Mouse (Mus musculus) midbrain, embryonic 15.5 days (tissue): ENCODE measurements around the gene Cap2. TPM values are rescaled to one million over a fixed set of nuclear protein-coding genes. Genes with fewer than 3 reads are reported as not detected.

ENCODE experiments used
- ATAC-seq: fragments of 200-750 bp; cut with Nextera tagmentation; replicated peaks from 2 replicates; pipeline ENCODE4 v1.8.0; 2017; ENCODE audit warnings: moderate TSS enrichment
- H3K27ac ChIP-seq: fragments of 300-500 bp; sonication (generic); 2 replicates; pipeline ENCODE4 v1.5.1; 2015; ENCODE audit warnings: mild to moderate bottlenecking, inconsistent platforms
- H3K27me3 ChIP-seq: fragments of 300-500 bp; sonication (generic); replicated peaks from 2 replicates; pipeline ENCODE4 v1.6.1; 2015; ENCODE audit warnings: inconsistent platforms
- H3K36me3 ChIP-seq: fragments of 300-500 bp; sonication (generic); replicated peaks from 2 replicates; pipeline ENCODE4 v1.6.1; 2015; ENCODE audit warnings: inconsistent platforms
- H3K4me1 ChIP-seq: fragments of 300-500 bp; sonication (generic); 2 replicates; pipeline ENCODE4 v1.6.1; 2015; ENCODE audit warnings: inconsistent platforms
- H3K4me2 ChIP-seq: fragments of 300-500 bp; sonication (generic); 2 replicates; pipeline ENCODE4 v1.6.1; 2015; ENCODE audit warnings: inconsistent platforms, mild to moderate bottlenecking, moderate library complexity
- H3K4me3 ChIP-seq: fragments of 300-500 bp; sonication (generic); 2 replicates; pipeline ENCODE4 v1.5.1; 2015; ENCODE audit warnings: mild to moderate bottlenecking, inconsistent platforms
- H3K9ac ChIP-seq: fragments of 300-500 bp; sonication (generic); 2 replicates; pipeline ENCODE4 v1.6.1; 2015; ENCODE audit warnings: mild to moderate bottlenecking, inconsistent platforms
- H3K9me3 ChIP-seq: fragments of 300-500 bp; sonication (generic); 2 replicates; pipeline ENCODE4 v1.6.1; 2016; ENCODE audit warnings: inconsistent platforms
- WGBS: fragments of 180-500 bp; shearing (Covaris S2); methylation state at CpG from one replicate; pipeline ENCODE4 v1.1.7; 2015; ENCODE audit warnings: mixed read lengths; 5-methylcytosine and 5-hydroxymethylcytosine counted together
- polyA plus RNA-seq: library from polyadenylated mRNA; unstranded; fragments of >200 nt; fragmentation: Nextera tagmentation; extraction: Ambion mirVana; gene quantifications from 2 replicates; pipeline ENCODE4 v1.2.1, GENCODE M21; 2015

Cap2 gene
- 9.8 and 12.4 TPM in 2 replicates for polyA plus RNA-seq

DNA sequence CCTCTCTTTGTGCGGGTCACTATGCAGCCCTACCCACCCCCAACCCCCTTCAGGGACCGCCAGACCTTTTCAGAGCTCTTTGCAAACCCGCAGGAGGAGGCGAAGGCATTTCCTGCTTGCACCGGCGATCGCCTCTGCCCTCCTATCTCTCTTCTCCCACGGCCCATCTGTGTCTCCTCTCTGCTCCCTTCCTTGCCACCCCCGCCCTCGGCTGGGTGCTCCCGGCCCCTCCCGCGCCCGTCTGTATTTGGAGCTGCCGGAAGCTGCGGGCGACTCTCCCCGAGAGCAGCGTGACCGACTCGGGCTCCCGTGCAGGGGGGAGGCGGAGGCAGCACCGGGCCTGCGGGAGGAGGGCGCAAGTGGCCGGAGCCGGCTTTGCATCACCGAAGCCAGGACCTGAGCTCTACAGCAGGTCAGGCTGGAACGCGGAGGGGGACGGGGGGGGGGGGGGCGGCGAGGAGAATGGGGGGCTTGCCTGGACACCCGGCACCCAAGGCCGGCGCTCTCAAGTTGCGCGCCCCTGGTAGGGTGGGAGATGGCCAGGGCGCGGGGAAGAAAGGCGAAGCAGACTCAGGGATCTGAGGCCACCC, at the start of gene Cap2:
TSS of gene Cap2 (plus strand) at position 49 of the 590 bp plus-strand sequence.
- Histone ChIP-seq H3K9ac (peak within 1 kb of the TSS; percentile 67), H3K4me3 (peak within 1 kb of the TSS; percentile 69), H3K4me2 (peak within 1 kb of the TSS; percentile 98), H3K27ac (0 out of 2 replicates have a peak within 1 kb of the TSS, but pooled peaks have one; percentile 9), H3K36me3 (no peaks in the 10 kb centered on the region), H3K4me1 (peaks cover 9% of the 10 kb centered on the region), H3K9me3 (no peaks in the 10 kb centered on the region), H3K27me3 (peaks cover 4% of the 10 kb centered on the region)
- peak; percentile 80 for ATAC-seq
- under 1% methylated on average over 41 of the region's 42 CpGs for WGBS

DNA sequence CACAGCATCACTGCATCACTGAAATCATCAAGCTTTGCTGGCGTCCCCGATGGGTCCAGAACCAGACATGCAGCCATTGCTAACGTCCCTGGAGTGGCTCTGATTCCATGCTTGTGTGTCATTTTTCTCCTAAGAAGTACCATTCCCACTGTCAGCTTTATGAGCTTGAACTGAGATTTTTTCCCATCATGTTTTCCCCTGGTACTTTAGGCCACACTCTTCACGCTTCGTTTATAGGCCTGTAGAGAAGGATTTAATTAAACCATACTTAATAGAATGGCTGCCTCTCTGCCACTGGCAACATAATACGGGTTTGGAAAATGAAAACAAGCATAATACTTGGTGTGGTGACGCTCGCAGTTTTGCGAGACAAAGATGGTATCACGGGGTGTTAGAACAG, 42.1 kb upstream of the Cap2 start:
- no peak overlapping the region for H3K4me3 ChIP-seq
- no peak overlapping the region for H3K9ac ChIP-seq
- no peaks in the 10 kb centered on the region for H3K27me3 ChIP-seq
- no peaks in the 10 kb centered on the region for H3K4me1 ChIP-seq
- no peak overlapping the region for H3K4me2 ChIP-seq
- no peak for ATAC-seq
- no peaks in the 10 kb centered on the region for H3K36me3 ChIP-seq
- H3K27ac ChIP-seq = no peak overlapping the region
- H3K9me3 ChIP-seq = no peaks in the 10 kb centered on the region
- 63% methylated on average over 10 of the region's 10 CpGs for WGBS

DNA sequence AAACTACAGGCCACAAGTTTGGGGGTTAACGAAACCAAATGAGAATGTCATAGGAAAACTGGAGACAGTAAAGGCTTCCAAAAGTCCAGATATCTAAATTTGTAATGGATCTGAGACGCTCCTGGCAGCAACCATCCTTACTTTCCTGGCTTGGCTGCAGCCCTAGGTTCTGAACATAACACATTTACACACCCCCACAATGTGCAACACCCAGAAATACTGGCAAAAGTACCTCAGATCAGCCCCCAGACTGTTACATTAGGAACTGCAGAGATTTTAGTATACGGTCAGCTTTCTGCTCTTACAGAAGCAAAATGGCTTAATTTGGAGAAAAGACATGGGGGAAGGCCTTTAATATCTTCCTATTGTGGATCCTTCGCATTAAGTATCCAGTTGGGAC, 39.4 kb upstream of the Cap2 start:
- Histone ChIP-seq H3K9me3 (no peaks in the 10 kb centered on the region), H3K27me3 (no peaks in the 10 kb centered on the region), H3K4me2 (no peak overlapping the region), H3K36me3 (no peaks in the 10 kb centered on the region), H3K4me1 (no peaks in the 10 kb centered on the region), H3K27ac (no peak overlapping the region), H3K9ac (no peak overlapping the region), H3K4me3 (no peak overlapping the region)
- 92% methylated on average over 4 of the region's 4 CpGs for WGBS
- ATAC-seq = no peak

DNA sequence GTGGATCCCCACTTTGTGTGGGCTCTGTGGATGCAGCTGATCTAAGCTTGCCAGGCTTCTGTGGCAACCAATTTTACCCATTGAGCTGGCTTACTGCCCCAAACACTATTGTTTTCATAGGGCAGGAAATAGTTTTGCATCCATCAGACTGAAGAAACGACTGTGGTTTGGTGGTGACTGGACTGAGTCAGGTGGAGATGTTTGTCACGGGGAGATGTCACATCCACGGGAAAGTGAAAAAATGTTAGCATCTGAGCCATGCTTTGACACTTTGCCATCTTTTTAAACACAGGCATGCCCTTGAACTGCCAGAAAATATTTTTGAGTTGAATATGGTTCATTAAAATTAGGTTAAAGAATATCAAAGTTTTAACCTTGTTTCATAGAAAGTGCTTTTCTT, 37.9 kb upstream of the Cap2 start:
- Histone ChIP-seq H3K27me3 (no peaks in the 10 kb centered on the region), H3K9ac (no peak overlapping the region), H3K4me2 (no peak overlapping the region), H3K4me3 (no peak overlapping the region), H3K27ac (no peak overlapping the region), H3K36me3 (no peaks in the 10 kb centered on the region), H3K4me1 (no peaks in the 10 kb centered on the region), H3K9me3 (no peaks in the 10 kb centered on the region)
- no peak for ATAC-seq
- 86% methylated on average over 3 of the region's 3 CpGs for WGBS

DNA sequence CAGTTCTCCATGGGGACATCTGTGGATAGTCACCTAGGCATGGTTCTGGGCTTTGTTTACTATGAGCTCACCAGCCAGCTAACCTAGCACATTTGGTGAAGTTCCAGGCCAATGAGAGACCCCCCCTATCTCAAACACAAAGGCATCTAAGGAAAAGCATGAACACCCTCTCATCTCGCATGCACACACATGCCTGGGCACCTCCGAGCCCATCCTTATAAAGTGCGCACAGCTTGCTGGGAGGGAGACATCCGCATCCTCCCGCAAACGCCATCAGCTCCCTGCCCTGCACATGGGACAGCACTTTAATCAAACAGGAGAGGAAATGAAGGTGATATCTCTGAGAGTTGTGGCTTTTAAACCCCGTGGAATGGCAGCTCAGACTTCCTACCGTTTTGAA, 33.4 kb upstream of the Cap2 start:
- H3K36me3 ChIP-seq = no peaks in the 10 kb centered on the region
- no peaks in the 10 kb centered on the region for H3K4me1 ChIP-seq
- H3K4me2 ChIP-seq = no peak overlapping the region
- no peaks in the 10 kb centered on the region for H3K27me3 ChIP-seq
- no peaks in the 10 kb centered on the region for H3K9me3 ChIP-seq
- no peak overlapping the region for H3K9ac ChIP-seq
- WGBS = 71% methylated on average over 8 of the region's 8 CpGs
- H3K4me3 ChIP-seq = no peak overlapping the region
- ATAC-seq = no peak
- no peak overlapping the region for H3K27ac ChIP-seq

DNA sequence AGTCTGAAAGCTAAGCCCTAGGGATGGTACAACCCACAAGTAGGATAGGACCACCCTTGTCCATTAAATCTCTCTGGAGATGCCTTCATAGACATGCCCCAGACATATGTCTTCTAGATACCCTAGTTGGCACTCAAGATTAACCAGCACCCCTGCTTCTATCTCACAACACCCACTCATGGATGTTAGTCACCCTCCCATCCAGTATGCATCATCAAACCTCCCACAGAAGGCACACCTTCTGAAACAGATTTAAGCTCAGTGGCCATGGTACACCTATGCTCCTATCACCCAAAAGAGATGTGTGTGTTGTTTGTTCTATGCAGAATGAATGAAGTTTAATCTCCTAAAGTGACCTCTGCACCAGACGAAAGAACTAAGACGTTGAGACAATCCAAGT, 32.1 kb upstream of the Cap2 start:
- Histone ChIP-seq H3K36me3 (no peaks in the 10 kb centered on the region), H3K9ac (no peak overlapping the region), H3K4me2 (no peak overlapping the region), H3K27me3 (no peaks in the 10 kb centered on the region), H3K4me1 (no peaks in the 10 kb centered on the region), H3K9me3 (no peaks in the 10 kb centered on the region), H3K4me3 (no peak overlapping the region), H3K27ac (no peak overlapping the region)
- ATAC-seq = no peak
- WGBS = 95% methylated on average over 2 of the region's 2 CpGs

DNA sequence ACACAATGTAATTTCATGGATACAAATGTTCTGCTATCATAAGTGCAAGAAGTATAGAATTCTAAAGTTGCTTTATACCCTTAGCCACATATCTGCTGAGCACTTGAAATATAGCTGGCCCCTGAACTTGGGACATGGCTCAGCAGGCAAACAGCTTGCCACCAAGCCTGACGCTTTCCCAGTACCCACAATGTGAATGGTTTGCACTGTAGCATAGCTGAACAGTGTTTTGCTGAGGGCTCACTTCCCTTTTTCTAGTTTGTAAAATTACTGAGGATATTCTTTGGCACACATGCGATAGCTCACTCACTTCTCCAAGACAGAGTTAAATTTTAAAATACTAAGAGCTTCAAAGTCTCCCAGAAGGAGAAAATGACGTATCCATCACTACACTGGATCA, 20.4 kb upstream of the Cap2 start:
- Histone ChIP-seq H3K36me3 (no peaks in the 10 kb centered on the region), H3K9ac (no peak overlapping the region), H3K9me3 (no peaks in the 10 kb centered on the region), H3K4me1 (no peaks in the 10 kb centered on the region), H3K27me3 (no peaks in the 10 kb centered on the region), H3K4me3 (no peak overlapping the region), H3K4me2 (no peak overlapping the region), H3K27ac (no peak overlapping the region)
- WGBS = 78% methylated on average over 3 of the region's 3 CpGs
- no peak for ATAC-seq

DNA sequence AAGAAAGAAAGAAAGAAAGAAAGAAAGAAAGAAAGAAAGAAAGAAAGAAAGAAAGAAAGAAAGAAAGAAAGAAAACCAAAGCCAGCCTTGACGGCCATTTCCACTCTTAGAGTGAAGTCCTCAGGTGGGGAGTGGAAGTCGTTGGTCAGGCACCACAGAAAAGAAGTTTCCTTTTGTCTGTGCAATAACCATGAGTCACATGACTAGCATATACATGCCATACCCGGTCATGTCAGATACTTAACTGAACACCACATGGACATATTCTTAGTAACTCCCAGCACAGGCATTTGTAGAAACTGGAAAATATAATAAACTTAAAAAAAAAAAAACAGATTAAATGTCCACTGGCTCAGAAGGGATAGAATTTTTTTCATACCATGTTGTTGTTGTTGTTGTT, 16.0 kb upstream of the Cap2 start:
- no peak for ATAC-seq
- no peak overlapping the region for H3K27ac ChIP-seq
- H3K9me3 ChIP-seq = no peaks in the 10 kb centered on the region
- WGBS = 79% methylated on average over 3 of the region's 3 CpGs
- no peaks in the 10 kb centered on the region for H3K36me3 ChIP-seq
- no peaks in the 10 kb centered on the region for H3K4me1 ChIP-seq
- no peak overlapping the region for H3K9ac ChIP-seq
- no peak overlapping the region for H3K4me2 ChIP-seq
- H3K27me3 ChIP-seq = no peaks in the 10 kb centered on the region
- no peak overlapping the region for H3K4me3 ChIP-seq

DNA sequence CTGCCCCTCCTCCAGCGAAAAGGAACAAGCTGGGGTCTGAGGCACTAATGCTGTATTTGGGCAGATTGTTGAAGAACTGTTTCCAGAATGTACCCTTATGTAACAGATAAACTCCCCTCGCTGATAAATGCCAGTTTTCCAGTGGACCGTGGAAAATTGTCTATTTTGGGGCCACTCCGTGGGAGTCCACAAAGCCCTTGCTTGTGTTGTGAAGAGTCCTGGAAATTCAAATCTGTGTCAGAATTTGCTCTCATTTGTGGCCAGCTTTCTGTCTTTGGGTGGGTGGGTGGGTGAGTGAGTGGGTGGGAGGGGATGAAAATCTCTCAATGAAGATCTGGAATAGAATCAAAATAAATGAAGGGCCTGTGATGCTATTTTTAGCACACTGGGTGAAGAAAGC, 13.5 kb upstream of the Cap2 start:
- WGBS = 71% methylated on average over 4 of the region's 4 CpGs
- ATAC-seq = no peak
- no peak overlapping the region for H3K27ac ChIP-seq

DNA sequence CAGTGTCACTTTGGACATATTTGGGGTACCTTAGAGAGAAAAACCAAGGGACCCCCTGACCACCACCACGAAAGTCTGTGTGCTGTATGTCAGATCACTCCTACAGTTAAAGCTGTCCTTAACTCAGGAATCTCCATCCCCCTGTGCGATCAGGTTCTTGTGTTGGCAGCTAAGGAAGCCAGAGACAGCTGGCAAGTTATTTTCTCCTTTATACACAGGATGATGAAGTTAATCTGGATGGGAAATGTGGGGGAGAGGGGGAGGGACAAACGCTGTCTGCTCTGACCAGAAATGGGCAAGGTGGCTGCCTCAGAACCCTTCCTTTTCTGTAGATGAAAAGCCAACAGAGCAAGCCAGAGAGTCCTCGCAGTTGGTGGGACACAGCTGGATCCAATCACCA, 11.0 kb upstream of the Cap2 start:
- H3K4me2 ChIP-seq = no peak overlapping the region
- no peaks in the 10 kb centered on the region for H3K36me3 ChIP-seq
- no peaks in the 10 kb centered on the region for H3K9me3 ChIP-seq
- no peaks in the 10 kb centered on the region for H3K4me1 ChIP-seq
- 33% methylated on average over 4 of the region's 4 CpGs for WGBS
- H3K4me3 ChIP-seq = no peak overlapping the region
- no peak overlapping the region for H3K9ac ChIP-seq
- H3K27ac ChIP-seq = no peak overlapping the region
- no peaks in the 10 kb centered on the region for H3K27me3 ChIP-seq
- ATAC-seq = no peak

More for the DNA sequence above, 13.5 kb upstream of the Cap2 start:
- Histone ChIP-seq H3K36me3 (no peaks in the 10 kb centered on the region), H3K4me2 (no peak overlapping the region), H3K9me3 (no peaks in the 10 kb centered on the region), H3K4me3 (no peak overlapping the region), H3K4me1 (no peaks in the 10 kb centered on the region), H3K9ac (no peak overlapping the region), H3K27me3 (no peaks in the 10 kb centered on the region)

DNA sequence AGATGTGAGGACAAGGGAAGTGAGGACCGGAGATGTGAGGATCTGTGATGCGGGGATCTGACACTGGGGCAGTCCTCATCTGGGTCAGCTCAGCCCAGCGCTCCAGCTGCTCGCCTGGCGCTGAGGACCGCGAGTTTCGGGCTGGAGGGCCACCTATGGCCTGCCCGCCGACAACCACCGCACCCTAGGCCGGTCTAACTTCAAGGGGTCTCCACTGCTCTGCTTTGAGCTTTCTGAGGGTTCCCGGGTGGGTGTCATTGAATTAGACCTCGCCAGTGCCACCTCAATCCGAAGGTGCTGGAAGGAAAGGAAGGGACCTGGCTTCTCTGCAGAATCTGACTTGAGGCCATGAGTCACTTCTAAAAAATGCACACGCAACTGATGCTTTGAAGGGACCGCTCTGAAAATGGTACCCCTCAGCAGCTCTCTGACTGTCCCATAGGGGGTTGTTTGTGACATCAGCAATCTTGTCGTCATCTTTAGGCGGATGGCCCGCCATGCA, 793 bp downstream of the Cap2 start:
- Histone ChIP-seq H3K9me3 (no peaks in the 10 kb centered on the region), H3K4me3 (peak overlapping the region; percentile 69), H3K9ac (peak overlapping the region; percentile 67), H3K4me2 (peak overlapping the region; percentile 98), H3K36me3 (no peaks in the 10 kb centered on the region), H3K4me1 (peaks cover 9% of the 10 kb centered on the region), H3K27me3 (peaks cover 4% of the 10 kb centered on the region), H3K27ac (0 out of 2 replicates have a peak overlapping the region, but pooled peaks have one; percentile 9)
- ATAC-seq = peak; percentile 69
- 7% methylated on average over 20 of the region's 20 CpGs for WGBS

DNA sequence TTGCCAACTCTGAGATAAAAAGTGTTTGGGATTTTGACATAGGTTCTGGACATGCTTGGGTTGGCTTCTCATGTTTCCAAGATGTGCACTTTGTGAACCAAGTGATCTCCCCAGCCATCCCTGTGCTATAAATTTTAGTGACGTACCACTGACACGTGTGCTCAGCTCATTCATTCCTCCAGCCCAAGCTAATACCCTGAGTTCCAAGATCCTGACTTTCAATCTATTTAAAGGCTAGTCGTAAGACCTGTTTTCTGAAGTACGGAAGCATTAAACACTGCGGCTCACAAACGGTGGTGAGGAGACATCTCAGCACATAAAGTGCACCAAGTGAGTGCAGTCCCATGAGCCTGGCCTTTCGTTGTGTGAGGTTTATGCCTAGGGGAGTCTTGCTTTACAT, 6.3 kb downstream of the Cap2 start:
- ATAC-seq = no peak
- no peak overlapping the region for H3K4me2 ChIP-seq
- 88% methylated on average over 7 of the region's 7 CpGs for WGBS
- H3K9me3 ChIP-seq = no peaks in the 10 kb centered on the region
- H3K27ac ChIP-seq = no peak overlapping the region
- H3K27me3 ChIP-seq = peaks cover 4% of the 10 kb centered on the region
- no peak overlapping the region for H3K4me3 ChIP-seq
- H3K4me1 ChIP-seq = no peaks in the 10 kb centered on the region
- no peak overlapping the region for H3K9ac ChIP-seq
- H3K36me3 ChIP-seq = no peaks in the 10 kb centered on the region

DNA sequence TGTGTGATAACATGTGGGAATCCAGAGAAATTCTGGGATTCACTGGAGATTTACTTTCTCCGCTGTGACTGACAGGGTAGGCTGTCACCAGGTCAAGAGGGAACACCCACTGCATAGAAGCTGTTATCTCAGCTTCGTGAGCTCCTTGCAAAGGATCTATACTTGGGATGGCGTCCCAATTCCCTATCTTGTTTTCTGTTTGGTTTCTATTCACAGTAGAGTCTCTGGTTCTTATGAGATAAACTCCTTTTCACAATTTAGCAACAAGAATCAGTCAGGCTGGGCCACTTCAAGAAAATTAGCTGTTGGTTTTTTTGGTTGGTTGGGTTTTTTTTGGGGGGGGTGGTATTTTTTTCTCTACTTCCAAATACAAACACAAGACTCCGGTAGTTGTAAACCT, 7.2 kb downstream of the Cap2 start:
- H3K4me3 ChIP-seq = no peak overlapping the region
- no peak overlapping the region for H3K4me2 ChIP-seq
- no peak overlapping the region for H3K27ac ChIP-seq
- no peaks in the 10 kb centered on the region for H3K9me3 ChIP-seq
- ATAC-seq = no peak
- H3K27me3 ChIP-seq = no peaks in the 10 kb centered on the region
- no peaks in the 10 kb centered on the region for H3K36me3 ChIP-seq
- no peak overlapping the region for H3K9ac ChIP-seq
- no peaks in the 10 kb centered on the region for H3K4me1 ChIP-seq
- WGBS = 83% methylated on average over 4 of the region's 4 CpGs
